Mouse (Mus musculus) hindbrain, embryonic 15.5 days (tissue): ENCODE measurements around the gene Ddx28. TPM values are rescaled to one million over a fixed set of nuclear protein-coding genes. Genes with fewer than 3 reads are reported as not detected.

Source experiments
- ATAC-seq: fragments of 200-750 bp; cut with Nextera tagmentation; 2 replicates; pipeline ENCODE4 v1.8.0; 2017; ENCODE audit warnings: low read depth, moderate number of reproducible peaks, moderate TSS enrichment; ENCODE audit not compliant: low FRiP score
- H3K27ac ChIP-seq: fragments of 300-500 bp; sonication (generic); replicated peaks from 2 replicates; pipeline ENCODE4 v1.5.1; 2015; ENCODE audit warnings: mild to moderate bottlenecking, inconsistent platforms
- H3K27me3 ChIP-seq: fragments of 300-500 bp; sonication (generic); 2 replicates; pipeline ENCODE4 v1.6.1; 2015; ENCODE audit warnings: control low read depth, inconsistent platforms
- H3K36me3 ChIP-seq: fragments of 300-500 bp; sonication (generic); 2 replicates; pipeline ENCODE4 v1.6.1; 2015; ENCODE audit warnings: control low read depth, inconsistent platforms
- H3K4me1 ChIP-seq: fragments of 300-500 bp; sonication (generic); replicated peaks from 2 replicates; pipeline ENCODE4 v1.6.1; 2015; ENCODE audit warnings: control low read depth, inconsistent platforms
- H3K4me2 ChIP-seq: fragments of 300-500 bp; sonication (generic); 2 replicates; pipeline ENCODE4 v1.6.1; 2015; ENCODE audit warnings: moderate library complexity, mild to moderate bottlenecking, inconsistent platforms
- H3K4me3 ChIP-seq: fragments of 300-500 bp; sonication (generic); 2 replicates; pipeline ENCODE4 v1.5.1; 2015; ENCODE audit warnings: mild to moderate bottlenecking, inconsistent platforms
- H3K9ac ChIP-seq: fragments of 300-500 bp; sonication (generic); 2 replicates; pipeline ENCODE4 v1.6.1; 2015; ENCODE audit warnings: inconsistent platforms
- H3K9me3 ChIP-seq: fragments of 300-500 bp; sonication (generic); 2 replicates; pipeline ENCODE4 v1.6.1; 2016; ENCODE audit warnings: control low read depth, inconsistent platforms
- WGBS: fragments of 180-500 bp; shearing (Covaris S2); methylation state at CpG from one replicate; pipeline ENCODE4 v1.1.7; 2015; 5-methylcytosine and 5-hydroxymethylcytosine counted together
- polyA plus RNA-seq: library from polyadenylated mRNA; unstranded; fragments of >200 nt; fragmentation: Nextera tagmentation; extraction: Ambion mirVana; gene quantifications from 2 replicates; pipeline ENCODE4 v1.2.1, GENCODE M21; 2015

Ddx28 gene
- polyA plus RNA-seq, 1 experiment from 2014 or later = 20.0 TPM

GRCm38 (mm10) chr8:105961536-105961935 lies 50.1 kb downstream of the Ddx28 start:
- no peak for ATAC-seq
- WGBS = 90% methylated on average over 10 of the region's 10 CpGs
- Histone ChIP-seq H3K9ac (no peak overlapping the region), H3K4me3 (no peak overlapping the region), H3K4me2 (no peak overlapping the region), H3K4me1 (peaks cover 13% of the 10 kb centered on the region; the same call in 1 of the 2 replicates), H3K27me3 (peaks cover 19% of the 10 kb centered on the region; the same call in 1 of the 2 replicates), H3K27ac (no peak overlapping the region), H3K9me3 (no peaks in the 10 kb centered on the region), H3K36me3 (no peaks in the 10 kb centered on the region)

- H3K9ac ChIP-seq = no peak overlapping the region
- no peak overlapping the region for H3K4me2 ChIP-seq
- peaks cover 13% of the 10 kb centered on the region; the same call in 1 of the 2 replicates for H3K4me1 ChIP-seq
- peaks cover 17% of the 10 kb centered on the region; the same call in 1 of the 2 replicates for H3K27me3 ChIP-seq
- no peak overlapping the region for H3K4me3 ChIP-seq
- no peaks in the 10 kb centered on the region for H3K9me3 ChIP-seq
- ATAC-seq = no peak
- 81% methylated on average over 14 of the region's 14 CpGs for WGBS
- H3K36me3 ChIP-seq = no peaks in the 10 kb centered on the region
- H3K27ac ChIP-seq = no peak overlapping the region
Measured at GRCm38 (mm10) chr8:105961101-105961500, 50.6 kb downstream of the Ddx28 start.

Other genes with a start within 250 kb of the Ddx28 start
- 10.7 and 11.7 TPM in 2 replicates for gene Ranbp10, start 184.5 kb downstream of the Ddx28 start, polyA plus RNA-seq
- gene Tsnaxip1, start 184.2 kb downstream of the Ddx28 start, polyA plus RNA-seq = 0.62 and 1.1 TPM in 2 replicates
- gene Cenpt, start 158.6 kb downstream of the Ddx28 start, polyA plus RNA-seq = 52.2 and 56.9 TPM in 2 replicates
- gene Thap11, start 156.8 kb downstream of the Ddx28 start, polyA plus RNA-seq = 54.9 and 56.3 TPM in 2 replicates
- 150 and 157 TPM in 2 replicates for gene Nutf2, start 151.3 kb downstream of the Ddx28 start, polyA plus RNA-seq
- gene Edc4, start 131.0 kb downstream of the Ddx28 start, polyA plus RNA-seq = 50.1 and 52.2 TPM in 2 replicates
- gene Nrn1l, start 118.3 kb downstream of the Ddx28 start, polyA plus RNA-seq = 0.45 and 0.49 TPM in 2 replicates
- gene Pskh1, start 111.4 kb downstream of the Ddx28 start, polyA plus RNA-seq = 11.0 and 11.8 TPM in 2 replicates
- gene Ctrl, start 78.0 kb downstream of the Ddx28 start, polyA plus RNA-seq = 3.4 and 4.7 TPM in 2 replicates
- gene Psmb10, start 73.4 kb downstream of the Ddx28 start, polyA plus RNA-seq = 74.7 and 75.2 TPM in 2 replicates
- gene Lcat, start 68.5 kb downstream of the Ddx28 start, polyA plus RNA-seq = 4.5 and 5.0 TPM in 2 replicates
- 11.9 and 12.9 TPM in 2 replicates for gene Slc12a4, start 45.8 kb downstream of the Ddx28 start, polyA plus RNA-seq
- gene Dpep3, start 32.5 kb downstream of the Ddx28 start, polyA plus RNA-seq = not detected in 2 replicates
- 27.2 and 29.6 TPM in 2 replicates for gene Dus2, start 20.5 kb downstream of the Ddx28 start, polyA plus RNA-seq
- 0.20 TPM in 1 of 2 replicates, not detected in the other for gene Dpep2nb, start 5.9 kb downstream of the Ddx28 start, polyA plus RNA-seq
- 3.0 and 3.7 TPM in 2 replicates for gene Nfatc3, start 47.0 kb upstream of the Ddx28 start, polyA plus RNA-seq
- 0.17 and 0.21 TPM in 2 replicates for gene Esrp2, start 125.1 kb upstream of the Ddx28 start, polyA plus RNA-seq
- 23.8 and 24.0 TPM in 2 replicates for gene Pla2g15, start 138.5 kb upstream of the Ddx28 start, polyA plus RNA-seq
- gene Slc7a6, start 157.0 kb upstream of the Ddx28 start, polyA plus RNA-seq = 57.7 and 61.0 TPM in 2 replicates
- 31.5 and 34.2 TPM in 2 replicates for gene Slc7a6os, start 199.1 kb upstream of the Ddx28 start, polyA plus RNA-seq
- gene Prmt7, start 199.1 kb upstream of the Ddx28 start, polyA plus RNA-seq = 59.5 and 59.9 TPM in 2 replicates